Mouse (Mus musculus) heart, embryonic 14.5 days (tissue): ENCODE data around the gene Rabgap1l. TPM values are rescaled to one million over a fixed set of nuclear protein-coding genes. Genes with fewer than 3 reads are reported as not detected.

Experiments
- ATAC-seq: fragments of 200-750 bp; cut with Nextera tagmentation; 2 replicates; pipeline ENCODE4 v1.8.0; 2017; ENCODE audit warnings: low read depth, moderate TSS enrichment; ENCODE audit not compliant: insufficient number of reproducible peaks, insufficient read depth, low FRiP score
- H3K27ac ChIP-seq, 2 experiments: fragments of 200-500 bp in 1 of 2; fragments of 300-500 bp in 1 of 2; sonication (generic) in 1 of 2; replicated peaks in 1 of 2; 2 replicates each; pipeline ENCODE4 v1.5.1; 2012 to 2014; ENCODE audit warnings: low read depth in 2 of 2, low read length in 2 of 2, control low read depth in 1 of 2, mild to moderate bottlenecking in 1 of 2, mixed read lengths in 1 of 2; ENCODE audit not compliant: control insufficient read depth in 1 of 2, insufficient read depth in 1 of 2
- H3K27me3 ChIP-seq: fragments of 300-500 bp; sonication (generic); 2 replicates; pipeline ENCODE4 v1.6.1; 2014; ENCODE audit warnings: mild to moderate bottlenecking, low read length, control low read depth; ENCODE audit not compliant: control insufficient read depth, insufficient read depth
- H3K36me3 ChIP-seq: fragments of 300-500 bp; sonication (generic); 2 replicates; pipeline ENCODE4 v1.6.1; 2014; ENCODE audit warnings: mild to moderate bottlenecking, control low read depth, low read length, mixed read lengths; ENCODE audit not compliant: control insufficient read depth, insufficient read depth
- H3K4me1 ChIP-seq, 2 experiments: fragments of 200-500 bp in 1 of 2; fragments of 300-500 bp in 1 of 2; sonication (generic) in 1 of 2; 2 replicates each; pipeline ENCODE4 v1.6.1; 2012 to 2014; ENCODE audit warnings: low read length in 2 of 2, control low read depth in 1 of 2, mixed read lengths in 1 of 2; ENCODE audit not compliant: control insufficient read depth in 2 of 2, insufficient read depth in 2 of 2
- H3K4me2 ChIP-seq: fragments of 300-500 bp; sonication (generic); 2 replicates; pipeline ENCODE4 v1.6.1; 2014; ENCODE audit warnings: mild to moderate bottlenecking, low read length
- H3K4me3 ChIP-seq, 2 experiments: fragments of 200-500 bp in 1 of 2; fragments of 300-500 bp in 1 of 2; sonication (generic) in 1 of 2; 2 replicates each; pipeline ENCODE4 v1.5.1; 2012 to 2014; ENCODE audit warnings: low read length in 2 of 2, mild to moderate bottlenecking in 2 of 2, control low read depth in 1 of 2, low read depth in 1 of 2, moderate library complexity in 1 of 2; ENCODE audit not compliant: control insufficient read depth in 1 of 2, insufficient read depth in 1 of 2
- H3K9ac ChIP-seq: fragments of 300-500 bp; sonication (generic); 2 replicates; pipeline ENCODE4 v1.6.1; 2014; ENCODE audit warnings: mild to moderate bottlenecking, low read length
- H3K9me3 ChIP-seq: fragments of 300-500 bp; sonication (generic); 2 replicates; pipeline ENCODE4 v1.6.1; 2016; ENCODE audit warnings: low read length, control low read depth; ENCODE audit not compliant: control insufficient read depth
- WGBS: fragments of 180-500 bp; shearing (Covaris S2); extraction: QIAGEN DNeasy Blood & Tissue Kit; methylation state at CpG from one replicate; pipeline ENCODE4 v1.1.7; 2014; 5-methylcytosine and 5-hydroxymethylcytosine counted together
- polyA plus RNA-seq: library from polyadenylated mRNA; unstranded; fragments of >200 nt; fragmentation: Nextera tagmentation; extraction: Ambion mirVana; gene quantifications from 2 replicates; pipeline ENCODE4 v1.2.1, GENCODE M21; 2014

The Rabgap1l gene
- polyA plus RNA-seq, 1 experiment from 2014 or later: 95.6 TPM

DNA sequence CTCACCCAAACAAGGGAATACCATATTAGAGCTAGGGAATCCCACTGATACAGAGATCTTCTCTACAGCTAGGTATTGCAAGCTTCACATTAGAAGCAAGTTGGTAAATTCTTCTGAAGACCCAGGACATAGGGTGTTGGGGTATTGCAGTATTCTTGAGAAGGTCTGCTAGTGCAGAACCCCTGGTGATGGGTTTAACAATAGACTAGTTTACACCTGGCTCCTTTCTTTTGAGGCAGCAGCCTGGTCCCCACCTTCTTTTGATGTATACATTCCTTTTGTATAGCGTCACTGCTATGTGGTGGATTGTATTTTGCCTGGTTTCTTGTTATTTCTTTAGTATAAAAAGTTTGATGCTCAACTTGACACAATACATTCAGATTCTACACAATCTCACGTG, 405.6 kb downstream of the Rabgap1l start:
- H3K36me3 ChIP-seq: no peaks in the 10 kb centered on the region
- no peaks in the 10 kb centered on the region for H3K9me3 ChIP-seq
- no peaks in the 10 kb centered on the region for H3K27me3 ChIP-seq
- no peak for ATAC-seq
- H3K9ac ChIP-seq: no peak overlapping the region
- H3K4me2 ChIP-seq: no peak overlapping the region
- WGBS: 71% methylated on average over 2 of the region's 2 CpGs
- H3K4me1 ChIP-seq: no peaks in the 10 kb centered on the region
- no peak overlapping the region for H3K27ac ChIP-seq
- H3K4me3 ChIP-seq: no peak overlapping the region

DNA sequence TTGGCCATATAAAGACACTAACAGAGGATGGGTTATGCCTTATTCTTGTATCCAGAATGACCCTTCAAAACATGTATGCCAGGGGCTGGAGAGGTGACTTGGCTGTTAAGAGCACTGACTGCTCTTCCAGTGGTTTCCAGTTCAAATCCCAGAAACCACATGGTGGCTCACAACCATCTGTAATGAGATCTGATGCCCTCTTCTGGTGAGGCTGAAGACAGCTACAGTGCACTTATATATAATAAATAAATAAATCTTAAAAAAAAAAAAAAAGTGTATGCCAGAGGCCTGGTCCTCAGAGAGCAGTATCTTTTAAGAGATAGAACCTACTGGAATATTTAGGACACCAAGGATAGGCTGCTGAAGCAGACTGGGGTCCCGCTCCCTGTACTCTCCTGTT, 414.6 kb downstream of the Rabgap1l start:
- Histone ChIP-seq H3K9me3 (no peaks in the 10 kb centered on the region), H3K4me1 (no peaks in the 10 kb centered on the region), H3K9ac (no peak overlapping the region), H3K4me3 (no peak overlapping the region), H3K4me2 (no peak overlapping the region), H3K27me3 (no peaks in the 10 kb centered on the region), H3K36me3 (no peaks in the 10 kb centered on the region), H3K27ac (no peak overlapping the region)
- no peak for ATAC-seq
- 88% methylated on average over 1 of the region's 1 CpGs for WGBS

DNA sequence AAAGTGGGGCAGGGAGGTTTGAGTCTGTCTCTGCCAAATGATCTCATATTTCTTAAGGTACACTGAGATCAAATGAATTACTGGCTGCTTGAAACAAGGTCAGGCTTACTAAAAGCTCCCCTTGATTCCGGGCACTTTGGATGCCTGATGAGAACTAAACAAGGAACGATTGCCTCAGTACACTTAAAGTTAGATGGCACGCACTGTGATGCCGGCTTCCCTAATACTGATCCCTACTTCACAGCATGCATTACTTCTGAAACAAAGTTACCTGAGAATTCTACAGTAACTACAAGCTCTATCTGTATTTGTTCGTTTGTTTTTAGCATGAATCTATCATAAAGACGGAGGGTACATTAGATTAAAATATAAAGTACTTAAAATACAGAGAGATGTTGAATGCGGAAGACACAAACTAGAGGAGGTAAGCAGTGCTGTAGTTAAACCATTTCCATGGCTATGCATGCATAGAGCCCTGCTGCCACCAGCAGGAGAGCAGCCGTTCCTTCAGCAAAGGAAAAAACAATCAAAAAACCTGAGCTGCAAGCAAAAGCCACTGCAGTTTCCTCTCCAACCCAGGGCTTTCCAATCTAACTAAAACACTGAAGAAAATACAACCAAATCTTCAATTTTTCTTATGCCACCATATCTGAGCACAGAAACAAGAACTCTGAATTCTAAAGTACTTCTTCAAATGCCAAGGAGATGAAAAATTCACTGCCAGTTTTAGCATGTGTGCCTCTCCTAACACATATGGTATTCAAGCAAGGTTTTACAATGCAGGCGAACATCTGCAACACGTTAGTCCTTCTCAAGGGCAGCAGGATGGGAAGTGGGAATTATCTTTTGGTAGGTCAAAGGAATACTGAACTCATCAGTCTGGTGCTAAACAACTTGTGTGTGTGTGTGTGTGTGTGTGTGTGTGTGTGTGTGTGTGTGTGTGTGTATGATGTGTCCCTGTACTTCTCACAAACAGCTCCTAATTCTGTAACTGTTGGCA, 415.4 kb downstream of the Rabgap1l start:
- Histone ChIP-seq H3K4me1 (no peaks in the 10 kb centered on the region), H3K36me3 (no peaks in the 10 kb centered on the region), H3K27ac (no peak overlapping the region), H3K27me3 (no peaks in the 10 kb centered on the region), H3K4me2 (no peak overlapping the region), H3K4me3 (no peak overlapping the region), H3K9ac (no peak overlapping the region), H3K9me3 (no peaks in the 10 kb centered on the region)
- no peak for ATAC-seq
- WGBS: 57% methylated on average over 10 of the region's 10 CpGs

DNA sequence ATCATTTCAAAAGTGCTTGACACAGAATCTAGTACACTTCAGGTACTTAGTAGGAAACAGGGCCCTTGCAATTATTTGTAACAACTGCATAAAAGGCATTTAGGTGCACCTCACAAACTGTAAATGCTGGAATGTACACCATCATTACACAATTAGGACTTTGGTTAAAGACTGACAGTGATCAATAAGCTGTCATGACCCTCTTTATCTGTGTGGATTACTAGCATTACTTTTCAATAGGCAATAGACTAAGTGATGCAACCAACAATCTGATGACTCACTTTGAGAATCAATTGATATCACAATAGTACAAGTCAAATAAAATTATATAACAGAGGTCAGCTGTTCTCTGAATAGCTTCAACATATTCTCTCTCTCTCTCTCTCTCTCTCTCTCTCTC, 418.5 kb downstream of the Rabgap1l start:
- no peak for ATAC-seq

DNA sequence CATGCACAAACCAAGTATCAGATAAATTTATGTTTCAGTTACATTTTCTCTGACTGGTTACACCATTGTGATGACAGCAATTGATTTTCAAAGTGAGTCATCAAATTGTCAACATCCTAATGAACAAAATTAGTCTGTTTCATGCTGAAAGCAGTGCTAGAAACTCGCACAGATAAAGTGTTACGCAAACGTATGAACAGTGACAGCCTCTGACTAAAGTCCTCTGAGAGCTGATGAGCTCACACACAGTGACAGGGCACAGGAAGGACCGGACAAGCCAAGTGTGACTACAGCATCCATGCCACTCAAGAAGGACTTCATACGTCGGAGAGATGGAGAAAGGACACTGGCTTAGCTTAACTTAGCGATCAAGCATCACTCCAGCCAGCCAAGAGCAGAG, 419.7 kb downstream of the Rabgap1l start:
- H3K9me3 ChIP-seq: no peaks in the 10 kb centered on the region
- H3K4me1 ChIP-seq: peaks cover 3 to 13% of the 10 kb centered on the region in 2 experiments; a peak in 3 of 4 replicates
- no peak overlapping the region for H3K27ac ChIP-seq
- 67% methylated on average over 7 of the region's 7 CpGs for WGBS
- no peak overlapping the region for H3K9ac ChIP-seq
- no peak overlapping the region for H3K4me2 ChIP-seq
- H3K27me3 ChIP-seq: no peaks in the 10 kb centered on the region
- ATAC-seq: no peak
- H3K36me3 ChIP-seq: no peaks in the 10 kb centered on the region
- H3K4me3 ChIP-seq: no peak overlapping the region

More for the DNA sequence above, 418.5 kb downstream of the Rabgap1l start:
- Histone ChIP-seq H3K4me3 (no peak overlapping the region), H3K9ac (no peak overlapping the region), H3K4me1 (peaks cover 3 to 13% of the 10 kb centered on the region in 2 experiments; a peak in 3 of 4 replicates), H3K9me3 (no peaks in the 10 kb centered on the region), H3K27me3 (no peaks in the 10 kb centered on the region), H3K4me2 (no peak overlapping the region), H3K27ac (no peak overlapping the region), H3K36me3 (no peaks in the 10 kb centered on the region)

DNA sequence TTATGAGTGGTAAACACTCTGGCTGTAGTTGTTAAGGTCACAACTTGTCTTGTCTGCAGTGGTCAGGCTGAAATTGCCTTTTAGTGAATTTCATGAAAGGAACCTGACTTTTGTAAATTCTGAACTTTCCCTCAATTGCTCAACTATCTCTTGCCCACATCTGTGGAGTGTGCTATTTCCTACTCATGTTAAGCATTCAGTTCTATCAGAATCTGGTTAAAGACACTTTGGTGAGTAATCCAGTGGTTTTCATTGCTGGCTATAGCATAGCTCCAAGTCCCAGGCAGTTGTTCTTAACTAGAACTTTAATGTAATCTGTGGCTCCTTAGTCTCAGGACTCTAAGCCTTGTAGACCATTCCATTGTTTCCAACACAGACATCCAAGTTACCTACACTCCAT, 421.3 kb downstream of the Rabgap1l start:
- Histone ChIP-seq H3K4me1 (peaks cover 3 to 17% of the 10 kb centered on the region in 2 experiments; a peak in 3 of 4 replicates), H3K4me2 (no peak overlapping the region), H3K9me3 (no peaks in the 10 kb centered on the region), H3K27ac (no peak overlapping the region), H3K36me3 (no peaks in the 10 kb centered on the region), H3K9ac (no peak overlapping the region), H3K4me3 (no peak overlapping the region), H3K27me3 (no peaks in the 10 kb centered on the region)
- ATAC-seq: no peak

DNA sequence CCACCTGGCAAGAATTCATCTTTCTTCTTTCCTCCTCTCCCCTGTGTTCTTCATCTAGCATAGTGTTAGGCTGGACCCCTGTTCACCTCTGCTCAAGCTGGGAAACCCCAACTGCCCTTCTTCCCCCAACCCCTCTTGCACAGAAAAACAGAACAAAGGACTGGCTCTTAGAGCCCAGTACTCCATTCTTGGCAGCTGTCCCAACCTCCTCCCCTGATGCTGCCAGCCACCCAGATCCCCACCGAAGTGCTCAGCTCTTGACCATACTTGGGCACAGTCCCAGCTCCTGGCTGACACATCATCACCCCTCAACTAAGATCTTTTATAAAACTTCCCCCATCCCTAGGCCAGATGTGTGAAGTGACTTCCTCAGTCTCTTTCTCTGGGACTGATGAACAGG, 422.5 kb downstream of the Rabgap1l start:
- H3K36me3 ChIP-seq: no peaks in the 10 kb centered on the region
- no peak overlapping the region for H3K9ac ChIP-seq
- H3K9me3 ChIP-seq: no peaks in the 10 kb centered on the region
- H3K27ac ChIP-seq: peak overlapping the region; percentile 81 to 82
- WGBS: 0% methylated on average over 1 of the region's 1 CpGs
- no peaks in the 10 kb centered on the region for H3K27me3 ChIP-seq
- 0 out of 2 replicates have a peak overlapping the region, but pooled peaks have one; percentile 1 for H3K4me2 ChIP-seq
- ATAC-seq: peak; percentile 85
- H3K4me3 ChIP-seq: no peak overlapping the region
- H3K4me1 ChIP-seq: peaks cover 3 to 23% of the 10 kb centered on the region in 2 experiments; a peak in 3 of 4 replicates
